Mouse (Mus musculus): ENCODE measurements around the gene Pabpc6. TPM values are rescaled to one million over a fixed set of nuclear protein-coding genes. Genes with fewer than 3 reads are reported as not detected.

Pabpc6 gene
- polyA plus RNA-seq, 1 experiment from 2014 or later: not detected

DNA sequence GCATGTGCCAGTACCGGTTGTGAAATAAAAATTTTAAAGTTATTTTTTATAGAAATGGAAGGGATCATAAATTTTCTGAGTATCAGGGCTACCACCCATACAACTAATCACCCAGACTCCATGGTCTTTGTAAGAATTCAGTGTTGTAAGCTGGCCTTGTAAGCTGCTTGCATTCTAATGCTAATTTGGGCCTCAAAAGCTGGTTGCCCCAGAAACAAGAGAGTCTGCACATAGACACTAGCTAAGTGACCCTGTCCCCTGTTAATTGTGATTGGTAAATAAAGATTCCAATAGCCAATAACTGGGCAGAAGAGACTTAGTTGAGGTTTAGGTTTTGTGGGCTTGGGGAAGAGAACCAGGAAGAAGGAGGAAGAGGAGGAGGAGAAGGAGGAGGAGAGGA lies 38.4 kb downstream of the Pabpc6 start:
- Histone ChIP-seq H3K36me3 (ENCODE audit: control insufficient read depth, insufficient read depth, low read length) (no peaks in the 10 kb centered on the region), H3K9ac (ENCODE audit: low read depth, low read length) (no peak overlapping the region), H3K27ac (replicated peaks; ENCODE audit: low read depth, low read length) (no peak overlapping the region), H3K27me3 (replicated peaks; ENCODE audit: control insufficient read depth, insufficient read depth, low read length) (no peaks in the 10 kb centered on the region), H3K4me2 (ENCODE audit: low read depth, low read length) (no peak overlapping the region), H3K4me1 (ENCODE audit: control insufficient read depth, insufficient read depth, low read length) (no peaks in the 10 kb centered on the region), H3K9me3 (ENCODE audit: control insufficient read depth, low read length) (no peaks in the 10 kb centered on the region), H3K4me3 (ENCODE audit: low read depth, low read length) (no peak overlapping the region)
- DNase-seq (ENCODE audit: low spot score): no peak
- ATAC-seq (ENCODE audit: low read depth): no peak
- WGBS: 97% methylated on average over 1 of the region's 1 CpGs

DNA sequence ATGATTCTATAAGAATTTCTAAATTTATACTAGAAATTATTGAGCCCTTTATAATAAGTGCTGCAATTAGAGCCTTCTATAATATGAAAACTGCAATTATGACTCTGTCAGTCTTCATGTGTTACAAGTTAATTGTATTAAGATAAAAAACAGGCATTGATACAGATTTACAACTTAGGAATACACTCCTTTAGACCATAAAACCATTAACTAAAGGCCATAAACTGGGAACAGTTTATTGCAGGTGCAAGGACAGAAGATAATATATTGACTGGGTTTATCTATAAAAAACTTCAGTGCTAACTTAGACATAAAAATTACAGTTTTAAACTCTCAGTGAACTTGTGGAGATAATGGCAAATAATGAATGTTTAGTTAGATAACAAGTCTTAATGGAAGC lies 42.5 kb downstream of the Pabpc6 start:
- no peak for DNase-seq (ENCODE audit: low spot score)

More for the DNA sequence above, 42.5 kb downstream of the Pabpc6 start:
- H3K4me1 ChIP-seq (ENCODE audit: control insufficient read depth, insufficient read depth, low read length): no peaks in the 10 kb centered on the region
- no peak overlapping the region for H3K27ac ChIP-seq (replicated peaks; ENCODE audit: low read depth, low read length)
- H3K36me3 ChIP-seq (ENCODE audit: control insufficient read depth, insufficient read depth, low read length): no peaks in the 10 kb centered on the region
- H3K27me3 ChIP-seq (replicated peaks; ENCODE audit: control insufficient read depth, insufficient read depth, low read length): no peaks in the 10 kb centered on the region
- no peaks in the 10 kb centered on the region for H3K9me3 ChIP-seq (ENCODE audit: control insufficient read depth, low read length)
- no peak overlapping the region for H3K9ac ChIP-seq (ENCODE audit: low read depth, low read length)
- H3K4me2 ChIP-seq (ENCODE audit: low read depth, low read length): no peak overlapping the region
- no peak for ATAC-seq (ENCODE audit: low read depth)
- H3K4me3 ChIP-seq (ENCODE audit: low read depth, low read length): no peak overlapping the region

Other genes with a start within 250 kb of the Pabpc6 start
- gene Gm17728, start 247.7 kb downstream of the Pabpc6 start, polyA plus RNA-seq (2014; fragmentation: Nextera tagmentation; extraction: Ambion mirVana): not detected in 2 replicates

Data from embryonic facial prominence, embryonic 14.5 days (tissue).